Mouse (Mus musculus) Muller cell, postnatal 12 days (primary cell): ENCODE measurements around the gene Wipi1.
A peak's percentile ranks its signal among the peaks of the same experiment; 100 is the strongest.
"Not testable (repeated sequence)": the region's sequence is repeated elsewhere in the genome, so short reads cannot be mapped to it uniquely, and the experiment has no call there.

Source experiments
- DNase-seq: peaks from one replicate; pipeline ENCODE4 v3.0.0-alpha.2; 2015; ENCODE audit errors: inconsistent ontology term

Gene Wipi1

GRCm38 (mm10) chr11:109611303-109612149 is at the start of gene Wipi1:
Gene Wipi1, minus strand, starts transcription at chr11:109611967.
- peak; percentile 100 for DNase-seq

- DNase-seq = not testable (repeated sequence)
Measured at GRCm38 (mm10) chr11:109660526-109660925, 48.8 kb upstream of the Wipi1 start.

- no peak for DNase-seq
Measured at GRCm38 (mm10) chr11:109656232-109656631, 44.5 kb upstream of the Wipi1 start.

GRCm38 (mm10) chr11:109654581-109654980 is 42.8 kb upstream of the Wipi1 start:
- no peak for DNase-seq

GRCm38 (mm10) chr11:109653201-109653600 is 41.4 kb upstream of the Wipi1 start:
- no peak for DNase-seq

GRCm38 (mm10) chr11:109652505-109652904 is 40.7 kb upstream of the Wipi1 start:
- DNase-seq = no peak

GRCm38 (mm10) chr11:109651566-109652024 is 39.8 kb upstream of the Wipi1 start:
- DNase-seq = peak; percentile 43

- DNase-seq = peak; percentile 86
Measured at GRCm38 (mm10) chr11:109650788-109651565, 39.2 kb upstream of the Wipi1 start.

GRCm38 (mm10) chr11:109649975-109650701 is 38.4 kb upstream of the Wipi1 start:
- peak; percentile 93 for DNase-seq

- no peak for DNase-seq
Measured at GRCm38 (mm10) chr11:109649206-109649605, 37.4 kb upstream of the Wipi1 start, which contains the start of gene Prkar1a. Gene Prkar1a, plus strand, starts transcription at chr11:109649405.

- DNase-seq = peak; percentile 70
Measured at GRCm38 (mm10) chr11:109648510-109648909, 36.7 kb upstream of the Wipi1 start.

GRCm38 (mm10) chr11:109641498-109642222 is 29.9 kb upstream of the Wipi1 start:
- peak; percentile 65 for DNase-seq

- no peak for DNase-seq
Measured at GRCm38 (mm10) chr11:109635871-109636395, 24.2 kb upstream of the Wipi1 start.

- DNase-seq = no peak
Measured at GRCm38 (mm10) chr11:109634928-109635327, 23.2 kb upstream of the Wipi1 start.

- no peak for DNase-seq
Measured at GRCm38 (mm10) chr11:109629021-109629521, 17.3 kb upstream of the Wipi1 start.

- DNase-seq = no peak
Measured at GRCm38 (mm10) chr11:109628099-109628498, 16.3 kb upstream of the Wipi1 start.

GRCm38 (mm10) chr11:109627648-109628047 is 15.9 kb upstream of the Wipi1 start:
- DNase-seq = no peak

GRCm38 (mm10) chr11:109623238-109623637 is 11.5 kb upstream of the Wipi1 start:
- DNase-seq = no peak

GRCm38 (mm10) chr11:109622518-109623037 is 10.8 kb upstream of the Wipi1 start:
- no peak for DNase-seq

GRCm38 (mm10) chr11:109621183-109621582 is 9.4 kb upstream of the Wipi1 start:
- no peak for DNase-seq
